Mouse (Mus musculus): ENCODE measurements around the gene Huwe1. TPM values are rescaled to one million over a fixed set of nuclear protein-coding genes. Genes with fewer than 3 reads are reported as not detected.

The Huwe1 gene
- 46.3 and 55.9 TPM in 2 replicates for polyA plus RNA-seq (2015; fragmentation: Nextera tagmentation; extraction: Ambion mirVana)

DNA sequence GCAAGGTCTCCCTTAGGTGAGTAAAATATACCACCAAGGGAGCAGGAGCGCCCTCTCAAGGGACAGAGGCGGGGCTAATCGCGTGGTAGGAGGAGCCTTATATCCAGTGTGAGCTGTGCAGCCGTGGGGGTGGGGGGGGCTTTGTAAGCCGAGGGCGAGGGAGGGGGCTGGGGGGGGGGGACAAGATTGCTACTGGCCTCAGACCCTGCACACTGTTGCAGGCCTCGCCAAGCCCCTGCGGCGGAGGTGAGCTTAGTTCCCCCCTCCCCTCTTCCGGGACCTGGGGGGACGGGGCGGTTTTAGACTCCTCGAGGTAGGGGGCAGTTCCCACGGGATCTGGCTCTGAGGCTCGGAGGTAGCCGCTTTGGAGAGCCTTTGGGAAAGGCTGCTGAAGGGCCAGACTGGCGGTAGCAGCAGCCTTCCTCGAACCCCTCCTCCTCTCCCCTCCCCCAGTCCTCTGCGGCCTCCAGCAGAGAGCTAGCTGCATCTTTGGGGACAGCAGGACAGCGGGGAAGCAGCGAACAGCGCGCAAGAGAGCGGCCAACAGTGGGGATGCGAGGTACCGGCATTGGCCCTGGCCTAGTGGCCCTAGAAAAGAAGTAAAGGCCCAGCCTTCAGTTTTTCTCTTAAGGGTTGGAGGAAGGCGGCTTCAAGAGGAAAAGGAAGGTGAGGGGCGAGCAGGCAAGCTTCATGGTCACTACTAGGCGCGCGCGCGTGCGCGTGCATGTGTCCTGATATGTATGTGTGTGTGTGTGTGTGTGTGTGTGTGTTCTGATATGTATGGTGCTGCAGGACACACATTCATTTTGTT is at the start of gene Huwe1:
Huwe1 (plus strand) TSS at position 107 of the 811 bp plus-strand sequence.
- WGBS = 16% methylated on average over 28 of the region's 36 CpGs
- Histone ChIP-seq H3K4me3 (ENCODE audit: low read depth, low read length) (peak within 1 kb of the TSS; percentile 54), H3K27ac (ENCODE audit: low read length) (peak within 1 kb of the TSS; percentile 96), H3K9ac (ENCODE audit: low read depth, low read length) (peak within 1 kb of the TSS; percentile 83), H3K4me2 (ENCODE audit: low read length) (peak within 1 kb of the TSS; percentile 44), H3K4me1 (ENCODE audit: control insufficient read depth, insufficient read depth, low read length) (peaks cover 5% of the 10 kb centered on the region), H3K9me3 (replicated peaks; ENCODE audit: control insufficient read depth, low read length, poor library complexity, severe bottlenecking) (no peaks in the 10 kb centered on the region), H3K27me3 (ENCODE audit: control insufficient read depth, insufficient read depth, low read depth, low read length) (no peaks in the 10 kb centered on the region), H3K36me3 (ENCODE audit: control insufficient read depth, insufficient read depth, low read length) (no peaks in the 10 kb centered on the region)
- ATAC-seq = peak; percentile 65

DNA sequence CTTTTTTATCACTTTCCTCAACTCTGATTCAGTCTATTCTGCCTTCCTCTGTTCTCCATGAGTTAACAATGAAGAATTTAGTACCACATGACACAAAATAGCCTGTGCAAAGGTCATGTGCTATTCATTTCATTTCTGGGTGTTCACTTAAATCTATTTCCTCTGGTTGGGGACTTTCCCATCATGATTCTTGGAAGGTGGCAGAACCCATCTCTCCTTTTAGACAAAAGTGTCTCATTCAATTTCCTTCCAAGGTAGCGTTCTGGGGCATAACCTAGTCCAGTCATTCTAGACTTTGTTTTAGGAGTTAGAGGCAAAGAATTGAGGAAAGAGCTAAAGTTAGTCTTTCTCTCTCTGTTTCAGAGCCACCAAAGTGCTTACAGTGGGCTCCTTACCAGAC is 20.3 kb upstream of the Huwe1 start:
- 100% methylated on average over 1 of the region's 1 CpGs for WGBS
- Histone ChIP-seq H3K4me2 (ENCODE audit: low read length) (no peak overlapping the region), H3K27me3 (ENCODE audit: control insufficient read depth, insufficient read depth, low read depth, low read length) (0 out of 2 replicates have a peak, but pooled peaks cover 4% of the 10 kb centered on the region), H3K9me3 (replicated peaks; ENCODE audit: control insufficient read depth, low read length, poor library complexity, severe bottlenecking) (no peaks in the 10 kb centered on the region), H3K27ac (ENCODE audit: low read length) (no peak overlapping the region), H3K4me1 (ENCODE audit: control insufficient read depth, insufficient read depth, low read length) (no peaks in the 10 kb centered on the region), H3K4me3 (ENCODE audit: low read depth, low read length) (no peak overlapping the region), H3K36me3 (ENCODE audit: control insufficient read depth, insufficient read depth, low read length) (no peaks in the 10 kb centered on the region), H3K9ac (ENCODE audit: low read depth, low read length) (no peak overlapping the region)
- ATAC-seq = no peak

DNA sequence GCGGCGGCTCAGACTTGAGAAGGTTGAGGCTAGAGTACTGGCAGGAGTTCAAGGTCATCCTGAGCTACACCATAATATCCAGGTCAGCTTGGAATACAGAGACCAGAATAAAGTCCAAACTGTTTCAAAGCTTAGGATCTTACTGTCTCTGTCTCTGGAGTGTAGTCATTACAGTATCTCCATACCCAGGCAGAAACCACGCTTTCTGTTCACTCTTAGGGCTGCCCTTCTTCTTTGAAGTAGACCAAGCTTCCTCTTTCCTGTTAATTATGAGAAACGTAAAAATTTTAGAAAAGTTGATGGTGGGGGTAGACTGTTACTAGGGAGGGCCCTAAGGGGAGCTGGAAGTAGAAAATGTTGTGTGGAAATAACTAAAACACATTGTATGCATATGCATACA is 17.7 kb upstream of the Huwe1 start:
- 80% methylated on average over 4 of the region's 4 CpGs for WGBS

DNA sequence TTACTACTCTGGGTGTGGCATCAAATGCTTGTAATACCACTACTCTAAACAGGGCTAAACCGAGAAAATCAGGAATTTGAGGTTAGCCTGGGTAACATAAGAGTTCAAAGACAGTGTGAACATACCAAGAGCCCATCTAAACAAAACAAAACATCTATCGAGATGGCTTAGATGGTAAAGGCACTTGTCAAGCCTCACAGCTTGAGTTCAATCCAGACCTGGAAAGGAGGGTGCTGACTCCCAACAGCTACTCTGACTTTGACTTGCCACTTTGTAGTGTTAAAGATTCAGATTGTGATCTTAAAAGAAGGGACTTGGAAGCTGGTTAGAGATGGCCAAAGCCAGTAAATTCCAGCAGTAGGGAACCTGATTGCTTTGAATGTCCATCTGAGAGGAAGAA is 7.8 kb upstream of the Huwe1 start:
- Histone ChIP-seq H3K36me3 (ENCODE audit: control insufficient read depth, insufficient read depth, low read length) (no peaks in the 10 kb centered on the region), H3K9me3 (replicated peaks; ENCODE audit: control insufficient read depth, low read length, poor library complexity, severe bottlenecking) (no peaks in the 10 kb centered on the region), H3K9ac (ENCODE audit: low read depth, low read length) (no peak overlapping the region), H3K27ac (ENCODE audit: low read length) (no peak overlapping the region), H3K4me1 (ENCODE audit: control insufficient read depth, insufficient read depth, low read length) (no peaks in the 10 kb centered on the region), H3K4me3 (ENCODE audit: low read depth, low read length) (no peak overlapping the region), H3K4me2 (ENCODE audit: low read length) (no peak overlapping the region), H3K27me3 (ENCODE audit: control insufficient read depth, insufficient read depth, low read depth, low read length) (no peaks in the 10 kb centered on the region)
- WGBS = 78% methylated on average over 2 of the region's 2 CpGs
- no peak for ATAC-seq

More for the DNA sequence above, 17.7 kb upstream of the Huwe1 start:
- Histone ChIP-seq H3K27ac (ENCODE audit: low read length) (no peak overlapping the region), H3K27me3 (ENCODE audit: control insufficient read depth, insufficient read depth, low read depth, low read length) (0 out of 2 replicates have a peak, but pooled peaks cover 4% of the 10 kb centered on the region), H3K4me1 (ENCODE audit: control insufficient read depth, insufficient read depth, low read length) (no peaks in the 10 kb centered on the region), H3K9me3 (replicated peaks; ENCODE audit: control insufficient read depth, low read length, poor library complexity, severe bottlenecking) (no peaks in the 10 kb centered on the region), H3K9ac (ENCODE audit: low read depth, low read length) (no peak overlapping the region), H3K4me3 (ENCODE audit: low read depth, low read length) (no peak overlapping the region), H3K4me2 (ENCODE audit: low read length) (no peak overlapping the region), H3K36me3 (ENCODE audit: control insufficient read depth, insufficient read depth, low read length) (no peaks in the 10 kb centered on the region)
- no peak for ATAC-seq

DNA sequence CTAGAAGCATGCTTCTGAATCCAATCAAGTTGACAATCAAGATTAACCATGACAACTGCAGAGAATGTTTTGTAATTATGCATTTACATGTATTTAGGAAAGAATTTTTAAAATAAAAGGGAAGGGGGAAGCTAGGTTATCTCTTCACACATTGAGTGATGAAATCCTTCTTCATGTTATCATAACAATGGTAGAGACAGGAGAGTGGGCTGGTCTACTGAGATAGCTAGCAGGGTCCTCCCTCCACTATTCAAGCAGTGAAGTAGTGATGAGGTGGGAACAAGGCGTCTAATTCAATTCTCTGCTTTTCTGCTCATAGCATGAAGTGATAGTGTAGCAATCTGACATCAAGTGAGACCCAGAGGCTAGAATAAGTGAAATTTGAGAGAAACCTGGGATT is 2.6 kb upstream of the Huwe1 start:
- 65% methylated on average over 1 of the region's 1 CpGs for WGBS
- H3K9ac ChIP-seq (ENCODE audit: low read depth, low read length) = no peak overlapping the region
- ATAC-seq = no peak

DNA sequence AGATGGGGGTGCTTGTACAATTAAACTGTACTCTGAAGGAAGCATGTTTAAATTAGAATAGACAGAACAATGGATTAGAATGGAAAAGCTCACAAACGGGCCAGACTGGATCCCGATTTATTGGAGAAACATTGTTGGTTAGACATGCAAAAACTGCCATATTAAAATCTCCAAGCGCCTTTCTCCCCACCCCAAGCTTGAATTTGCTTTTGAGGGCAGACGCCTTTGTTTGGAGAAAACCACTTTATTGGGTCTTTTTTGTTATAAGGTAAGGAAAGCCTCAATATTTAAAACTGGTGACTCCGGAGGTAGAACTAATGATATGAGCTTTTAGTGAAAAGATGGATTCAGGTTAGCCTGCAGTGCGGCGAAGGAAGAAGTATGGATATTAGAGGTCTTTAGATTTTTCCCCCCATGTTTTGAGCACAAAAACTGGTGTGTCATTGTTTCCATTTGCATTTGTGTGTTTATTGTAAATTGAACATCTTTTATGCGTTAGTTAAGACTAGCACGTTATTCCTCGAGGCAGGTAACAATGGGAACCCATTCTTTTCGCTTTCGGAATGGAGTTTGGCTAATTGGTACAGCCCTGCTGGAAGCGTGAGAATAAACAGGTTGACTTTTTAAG is 1.8 kb downstream of the Huwe1 start:
- no peak for ATAC-seq
- H3K36me3 ChIP-seq (ENCODE audit: control insufficient read depth, insufficient read depth, low read length) = no peaks in the 10 kb centered on the region
- H3K4me3 ChIP-seq (ENCODE audit: low read depth, low read length) = peak overlapping the region; percentile 46
- no peaks in the 10 kb centered on the region for H3K27me3 ChIP-seq (ENCODE audit: control insufficient read depth, insufficient read depth, low read depth, low read length)
- peak overlapping the region; percentile 88 for H3K27ac ChIP-seq (ENCODE audit: low read length)
- 23% methylated on average over 13 of the region's 13 CpGs for WGBS
- H3K4me1 ChIP-seq (ENCODE audit: control insufficient read depth, insufficient read depth, low read length) = peaks cover 5% of the 10 kb centered on the region
- no peaks in the 10 kb centered on the region for H3K9me3 ChIP-seq (replicated peaks; ENCODE audit: control insufficient read depth, low read length, poor library complexity, severe bottlenecking)
- peak overlapping the region; percentile 53 for H3K4me2 ChIP-seq (ENCODE audit: low read length)
- peak overlapping the region; percentile 66 for H3K9ac ChIP-seq (ENCODE audit: low read depth, low read length)

More for the DNA sequence above, 2.6 kb upstream of the Huwe1 start:
- no peaks in the 10 kb centered on the region for H3K27me3 ChIP-seq (ENCODE audit: control insufficient read depth, insufficient read depth, low read depth, low read length)
- no peak overlapping the region for H3K4me3 ChIP-seq (ENCODE audit: low read depth, low read length)
- no peaks in the 10 kb centered on the region for H3K36me3 ChIP-seq (ENCODE audit: control insufficient read depth, insufficient read depth, low read length)
- no peak overlapping the region for H3K27ac ChIP-seq (ENCODE audit: low read length)
- H3K9me3 ChIP-seq (replicated peaks; ENCODE audit: control insufficient read depth, low read length, poor library complexity, severe bottlenecking) = no peaks in the 10 kb centered on the region
- no peak overlapping the region for H3K4me2 ChIP-seq (ENCODE audit: low read length)
- no peaks in the 10 kb centered on the region for H3K4me1 ChIP-seq (ENCODE audit: control insufficient read depth, insufficient read depth, low read length)

DNA sequence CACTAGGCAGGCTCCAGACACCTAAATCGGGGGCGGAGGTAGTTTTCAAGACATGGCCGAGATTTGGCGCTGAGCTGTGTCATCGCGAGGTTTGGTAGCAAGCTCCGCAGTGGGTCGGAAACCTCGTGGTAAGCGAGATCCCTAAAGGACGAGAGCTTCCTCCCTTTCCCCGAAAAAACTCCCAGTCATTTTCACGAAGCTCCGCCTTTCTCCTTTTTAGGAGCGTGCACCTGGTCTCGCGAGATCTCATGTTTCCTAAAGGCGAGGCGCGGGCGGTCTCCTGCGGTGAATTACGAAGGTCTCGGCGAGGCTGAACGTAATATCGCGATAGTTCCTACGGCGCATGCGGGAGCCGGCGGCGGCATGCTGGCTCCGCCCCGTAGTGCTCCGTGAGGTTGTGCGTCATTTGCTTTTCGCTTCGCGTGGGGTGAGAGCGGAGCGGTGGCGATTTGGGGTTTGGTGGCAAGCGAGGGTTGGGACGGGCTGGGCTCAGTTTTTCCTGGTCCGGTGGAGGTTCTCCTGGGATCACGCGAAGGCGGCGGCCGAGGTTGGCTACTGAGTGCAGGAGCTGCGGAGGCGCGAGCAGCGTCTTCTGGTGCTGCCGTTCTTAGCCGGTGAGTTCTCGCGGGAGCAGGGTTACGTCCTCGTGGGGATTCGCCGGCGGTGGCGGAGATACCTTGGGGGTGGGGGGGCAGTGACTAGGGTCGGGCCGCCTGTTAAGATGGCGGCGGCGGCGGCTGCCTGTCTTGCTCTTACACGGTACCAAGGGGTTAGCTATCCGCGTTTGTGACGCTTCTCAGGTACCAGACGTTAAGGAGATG is 2.6 kb downstream of the Huwe1 start:
- no peaks in the 10 kb centered on the region for H3K9me3 ChIP-seq (replicated peaks; ENCODE audit: control insufficient read depth, low read length, poor library complexity, severe bottlenecking)
- peaks cover 5% of the 10 kb centered on the region for H3K4me1 ChIP-seq (ENCODE audit: control insufficient read depth, insufficient read depth, low read length)
- H3K36me3 ChIP-seq (ENCODE audit: control insufficient read depth, insufficient read depth, low read length) = no peaks in the 10 kb centered on the region
- peak overlapping the region; percentile 92 for H3K27ac ChIP-seq (ENCODE audit: low read length)
- H3K9ac ChIP-seq (ENCODE audit: low read depth, low read length) = peak overlapping the region; percentile 66
- ATAC-seq = peak; percentile 93
- H3K27me3 ChIP-seq (ENCODE audit: control insufficient read depth, insufficient read depth, low read depth, low read length) = no peaks in the 10 kb centered on the region
- WGBS = 25% methylated on average over 69 of the region's 77 CpGs
- H3K4me2 ChIP-seq (ENCODE audit: low read length) = peak overlapping the region; percentile 69
- peak overlapping the region; percentile 52 for H3K4me3 ChIP-seq (ENCODE audit: low read depth, low read length)

DNA sequence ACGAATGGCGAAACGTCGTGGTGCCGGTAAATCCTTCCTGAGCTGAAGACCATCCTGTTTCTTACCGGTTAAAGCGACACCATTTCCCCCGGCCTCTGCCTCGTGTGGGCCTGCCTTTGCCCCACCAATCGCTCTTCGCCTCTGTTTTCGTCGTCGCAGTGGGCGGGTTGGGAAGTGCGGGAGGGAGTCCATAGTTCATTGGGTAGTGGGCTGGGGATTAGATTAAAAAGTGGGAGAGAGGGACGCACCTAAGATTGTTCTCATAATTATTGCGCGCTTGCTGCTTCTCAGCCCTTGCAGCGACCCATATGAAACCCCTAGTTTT is 3.1 kb downstream of the Huwe1 start:
- WGBS = 19% methylated on average over 20 of the region's 20 CpGs
- H3K4me1 ChIP-seq (ENCODE audit: control insufficient read depth, insufficient read depth, low read length) = peaks cover 5% of the 10 kb centered on the region
- H3K9ac ChIP-seq (ENCODE audit: low read depth, low read length) = peak overlapping the region; percentile 55
- no peaks in the 10 kb centered on the region for H3K27me3 ChIP-seq (ENCODE audit: control insufficient read depth, insufficient read depth, low read depth, low read length)
- peak; percentile 54 for ATAC-seq
- H3K27ac ChIP-seq (ENCODE audit: low read length) = peak overlapping the region; percentile 92
- H3K9me3 ChIP-seq (replicated peaks; ENCODE audit: control insufficient read depth, low read length, poor library complexity, severe bottlenecking) = no peaks in the 10 kb centered on the region
- no peaks in the 10 kb centered on the region for H3K36me3 ChIP-seq (ENCODE audit: control insufficient read depth, insufficient read depth, low read length)
- H3K4me2 ChIP-seq (ENCODE audit: low read length) = peak overlapping the region; percentile 69
- peak overlapping the region; percentile 52 for H3K4me3 ChIP-seq (ENCODE audit: low read depth, low read length)
